Mouse (Mus musculus) natural killer cell, adult 2 months (primary cell): ENCODE data around the gene Misp.
A peak's percentile ranks its signal among the peaks of the same experiment; 100 is the strongest.

Source experiments
- DNase-seq, 2 experiments: peaks; one replicate each; pipeline ENCODE4 v3.0.0; 2022; ENCODE audit warnings: low spot score in 2 of 2

Misp gene

GRCm38 (mm10) chr10:79822372-79822771 is 1.6 kb downstream of the Misp start:
- DNase-seq = no peak

GRCm38 (mm10) chr10:79823011-79823410 is 2.2 kb downstream of the Misp start:
- DNase-seq = no peak

- no peak for DNase-seq
These were observed 3.6 kb downstream of the Misp start for GRCm38 (mm10) chr10:79824413-79824812.

GRCm38 (mm10) chr10:79831583-79831982 is 10.8 kb downstream of the Misp start:
- no peak for DNase-seq

GRCm38 (mm10) chr10:79832026-79832785 is 11.4 kb downstream of the Misp start:
- peak; percentile 28 to 55 for DNase-seq

- DNase-seq = no peak
These were observed 12.0 kb downstream of the Misp start for GRCm38 (mm10) chr10:79832786-79833181.

- peak; percentile 63 to 76 for DNase-seq
These were observed 14.1 kb downstream of the Misp start for GRCm38 (mm10) chr10:79834769-79835398.

- DNase-seq = no peak
These were observed 16.1 kb downstream of the Misp start for GRCm38 (mm10) chr10:79836918-79837317.

GRCm38 (mm10) chr10:79838151-79838550 is 17.4 kb downstream of the Misp start:
- DNase-seq = no peak

- no peak for DNase-seq
These were observed 19.3 kb downstream of the Misp start for GRCm38 (mm10) chr10:79840091-79840490.

GRCm38 (mm10) chr10:79840644-79841551 is 20.1 kb downstream of the Misp start:
- DNase-seq = no peak

- DNase-seq = no peak
These were observed 21.5 kb downstream of the Misp start for GRCm38 (mm10) chr10:79842322-79842721.

- DNase-seq = no peak
These were observed 22.7 kb downstream of the Misp start for GRCm38 (mm10) chr10:79843476-79843875.

- DNase-seq = no peak
These were observed 25.8 kb downstream of the Misp start for GRCm38 (mm10) chr10:79846553-79846952.

- no peak for DNase-seq
These were observed 29.3 kb downstream of the Misp start for GRCm38 (mm10) chr10:79849941-79850628.

- DNase-seq = no peak
These were observed 30.9 kb downstream of the Misp start for GRCm38 (mm10) chr10:79851653-79852052.

- DNase-seq = no peak
These were observed 31.5 kb downstream of the Misp start for GRCm38 (mm10) chr10:79852107-79852789.

- no peak for DNase-seq
These were observed 32.0 kb downstream of the Misp start for GRCm38 (mm10) chr10:79852827-79853226.

GRCm38 (mm10) chr10:79853392-79853791 is 32.6 kb downstream of the Misp start:
- DNase-seq = peak in 1 of 2 experiments; percentile 38

- DNase-seq = peak; percentile 98 to 99
These were observed 33.3 kb downstream of the Misp start, which contains the start of gene Ptbp1 for GRCm38 (mm10) chr10:79853860-79854795. Gene Ptbp1, plus strand, starts transcription at chr10:79854427.
